Mouse (Mus musculus): ENCODE measurements around the gene Tex13c3.
"Not testable (repeated sequence)": the region's sequence is repeated elsewhere in the genome, so short reads cannot be mapped to it uniquely, and the experiment has no call there.

Gene Tex13c3

DNA sequence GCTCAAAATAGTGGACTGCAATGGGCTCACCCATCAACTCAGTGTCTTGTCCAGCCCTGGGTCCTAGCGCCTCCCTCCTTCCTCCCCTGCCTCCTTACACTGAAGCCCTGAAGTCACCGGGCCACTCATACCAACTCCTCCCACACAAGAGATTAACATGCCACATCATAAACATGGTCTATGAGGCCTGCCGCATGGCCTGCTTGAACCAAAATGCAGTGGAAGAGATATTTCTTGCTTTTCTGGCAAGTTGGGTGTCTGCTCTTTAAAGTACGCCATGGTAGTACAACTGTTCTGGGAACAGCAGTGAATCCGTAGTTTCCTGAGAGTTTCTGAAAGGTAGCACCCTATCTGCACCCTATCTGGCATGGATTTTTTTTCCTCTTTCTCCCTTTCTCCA lies at the start of gene Tex13c3:
Gene Tex13c3, minus strand, starts transcription at position 101 of the 400 bp plus-strand sequence.
- DNase-seq (ENCODE audit: low read depth), result not testable (repeated sequence)

DNA sequence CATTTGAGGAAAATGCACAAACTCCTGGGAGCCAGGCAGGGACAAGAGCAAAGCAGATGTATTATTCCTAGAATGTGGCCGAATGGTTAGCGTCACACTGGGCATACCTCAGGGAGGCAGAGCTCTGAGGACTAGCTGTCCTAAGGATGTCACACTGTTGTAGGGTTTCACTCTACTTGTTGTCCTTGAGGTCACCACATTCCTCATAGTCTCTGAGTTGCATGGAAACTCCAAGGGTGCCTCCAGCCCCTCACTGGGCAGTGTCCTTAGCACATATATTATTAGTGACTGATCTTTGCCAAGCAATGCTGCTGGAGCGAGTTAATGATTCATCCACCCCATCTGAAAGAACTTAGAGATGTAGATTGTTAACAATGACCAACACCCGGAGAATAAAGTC lies 8.6 kb upstream of the Tex13c3 start:
- DNase-seq (ENCODE audit: low read depth), result no peak

Measured in NIH3T3 (cell line).